Mouse (Mus musculus): Measurements from ENCODE around the gene Kti12.

DNA sequence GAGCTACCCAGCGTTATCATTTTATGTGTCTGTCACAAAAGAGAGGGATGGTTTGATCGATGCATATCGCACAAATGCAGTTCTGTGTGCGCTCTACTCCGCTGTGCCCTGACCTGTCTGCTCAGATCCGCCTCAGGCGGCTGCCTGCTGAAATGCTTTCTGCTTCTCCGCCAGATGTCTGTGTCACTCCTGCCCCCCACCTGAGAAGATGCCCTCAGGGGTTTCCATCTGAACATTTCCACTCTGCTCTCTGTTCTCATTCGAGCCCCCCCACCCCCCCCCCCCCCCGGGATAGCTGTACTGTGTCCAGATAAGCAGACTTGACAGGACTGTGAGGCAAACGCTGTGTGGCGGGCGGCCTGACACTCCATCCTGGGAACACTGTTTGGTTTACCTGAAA is 36.2 kb downstream of the Kti12 start:
- TF ChIP-seq EP300 (IDR thresholded peaks at IDR 0.05), result no peak
- TF ChIP-seq CTCF (IDR thresholded peaks at IDR 0.05), result no peak
